Mouse (Mus musculus) heart, postnatal 0 days (tissue): Measurements from ENCODE around the gene Cenpu. TPM values are rescaled to one million over a fixed set of nuclear protein-coding genes. Genes with fewer than 3 reads are reported as not detected.
A peak's percentile ranks its signal among the peaks of the same experiment; 100 is the strongest.

Experiments used
- ATAC-seq: fragments of 200-750 bp; cut with Nextera tagmentation; 2 replicates; pipeline ENCODE4 v1.8.0; 2017; ENCODE audit warnings: low read depth, moderate number of reproducible peaks, moderate library complexity; ENCODE audit not compliant: insufficient read depth
- DNase-seq: peaks from one replicate; pipeline ENCODE4 v3.0.0-alpha.2; 2016; ENCODE audit warnings: low spot score
- H3K27ac ChIP-seq: fragments of 300-500 bp; sonication (generic); 2 replicates; pipeline ENCODE4 v1.5.1; 2014; ENCODE audit warnings: low read depth, mild to moderate bottlenecking
- H3K27me3 ChIP-seq: fragments of 300-500 bp; sonication (generic); 2 replicates; pipeline ENCODE4 v1.6.1; 2014; ENCODE audit warnings: low read length, mixed read lengths; ENCODE audit not compliant: control insufficient read depth, insufficient read depth
- H3K36me3 ChIP-seq: fragments of 300-500 bp; sonication (generic); replicated peaks from 2 replicates; pipeline ENCODE4 v1.6.1; 2014; ENCODE audit warnings: low read length, mixed read lengths; ENCODE audit not compliant: control insufficient read depth, insufficient read depth
- H3K4me1 ChIP-seq: fragments of 300-500 bp; sonication (generic); 2 replicates; pipeline ENCODE4 v1.6.1; 2014; ENCODE audit warnings: antibody characterized with exemption; ENCODE audit not compliant: control insufficient read depth, insufficient read depth
- H3K4me2 ChIP-seq: fragments of 300-500 bp; sonication (generic); 2 replicates; pipeline ENCODE4 v1.6.1; 2014; ENCODE audit warnings: low read depth, mild to moderate bottlenecking, low read length, moderate library complexity
- H3K4me3 ChIP-seq: fragments of 300-500 bp; sonication (generic); 2 replicates; pipeline ENCODE4 v1.5.1; 2014; ENCODE audit warnings: low read depth, low read length
- H3K9ac ChIP-seq: fragments of 300-500 bp; sonication (generic); replicated peaks from 2 replicates; pipeline ENCODE4 v1.6.1; 2014; ENCODE audit warnings: low read depth, low read length, mixed read lengths
- H3K9me3 ChIP-seq: fragments of 300-500 bp; sonication (generic); replicated peaks from 2 replicates; pipeline ENCODE4 v1.6.1; 2016; ENCODE audit warnings: low read length; ENCODE audit not compliant: control insufficient read depth
- CTCF ChIP-seq: IDR thresholded peaks from 2 replicates; pipeline ENCODE4 v1.5.1; 2016; ENCODE audit warnings: antibody characterized with exemption, control low read depth, low read depth
- EP300 ChIP-seq: IDR thresholded peaks from 2 replicates; pipeline ENCODE4 v1.6.1; 2016; ENCODE audit warnings: antibody characterized with exemption, low read depth
- WGBS: fragments of 180-500 bp; shearing (Covaris S2); extraction: QIAGEN DNeasy Blood & Tissue Kit; methylation state at CpG from one replicate; pipeline ENCODE4 v1.1.7; 2014; 5-methylcytosine and 5-hydroxymethylcytosine counted together
- polyA plus RNA-seq: library from polyadenylated mRNA; unstranded; fragments of >200 nt; fragmentation: Nextera tagmentation; extraction: Ambion mirVana; gene quantifications from 2 replicates; pipeline ENCODE4 v1.2.1, GENCODE M21; 2015
- total RNA-seq: library from RNA; depleted of rRNA; stranded (reverse); fragments of >200 nt; gene quantifications from 2 replicates; pipeline ENCODE4 v1.2.3, GENCODE M21; 2014; ENCODE audit warnings: low replicate concordance

The Cenpu gene
- total and polyA plus RNA-seq, 2 experiments from 2014 or later, result 1.1 to 5.3 TPM

DNA sequence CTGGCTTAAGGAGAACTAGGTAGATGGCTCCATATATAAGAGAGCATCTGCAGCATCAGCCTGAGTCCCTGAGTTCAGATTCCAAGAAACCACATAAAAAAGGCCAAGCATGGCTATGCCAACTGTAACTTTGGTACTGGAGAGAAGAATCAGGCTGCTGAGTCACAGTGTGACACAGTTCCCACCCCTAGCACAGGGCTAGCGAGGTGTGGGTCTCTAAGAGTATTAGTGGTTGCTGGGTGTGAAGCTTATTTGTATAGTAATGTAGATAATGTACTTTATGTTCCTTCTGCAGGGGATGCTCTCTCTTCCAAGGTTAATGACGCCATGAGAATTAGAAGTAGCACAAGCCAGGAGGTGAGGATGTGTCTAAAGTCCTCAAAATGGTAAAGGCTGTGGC lies 44.7 kb downstream of the Cenpu start:
- no peak for TF ChIP-seq CTCF
- no peak for TF ChIP-seq EP300
- DNase-seq (no peak), ATAC-seq (no peak)
- H3K4me3 ChIP-seq, result no peak overlapping the region
- WGBS, result 88% methylated on average over 2 of the region's 2 CpGs
- 0 out of 2 replicates have a peak, but pooled peaks cover 3% of the 10 kb centered on the region for H3K36me3 ChIP-seq
- no peaks in the 10 kb centered on the region for H3K27me3 ChIP-seq
- H3K9ac ChIP-seq, result no peak overlapping the region
- H3K4me2 ChIP-seq, result no peak overlapping the region
- H3K9me3 ChIP-seq, result no peaks in the 10 kb centered on the region
- no peak overlapping the region for H3K27ac ChIP-seq
- H3K4me1 ChIP-seq, result peaks cover 7% of the 10 kb centered on the region; the same call in 1 of the 2 replicates

DNA sequence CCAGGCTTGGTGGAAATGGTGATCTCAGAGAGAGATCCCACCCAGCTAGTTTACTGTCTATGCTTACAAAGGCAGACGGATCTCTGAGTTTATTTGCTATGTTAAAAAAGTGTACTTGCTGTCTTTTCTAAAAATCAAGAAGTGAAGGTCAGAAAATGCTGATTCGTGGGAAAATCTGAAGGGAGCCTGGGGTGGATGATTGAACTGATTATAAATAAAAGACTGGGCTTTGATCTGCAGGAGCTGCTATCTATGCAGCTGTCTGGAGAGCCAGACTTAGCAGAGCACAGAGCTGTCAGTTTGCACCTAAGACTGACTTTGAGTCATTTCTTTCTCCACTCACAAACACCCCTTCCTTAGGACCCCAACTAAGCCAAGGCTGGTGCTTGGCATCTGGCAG lies 45.6 kb downstream of the Cenpu start:
- no peak overlapping the region for H3K9ac ChIP-seq
- TF ChIP-seq CTCF (no peak), EP300 (no peak)
- no peak overlapping the region for H3K27ac ChIP-seq
- no peak overlapping the region for H3K4me2 ChIP-seq
- H3K4me1 ChIP-seq, result peaks cover 7% of the 10 kb centered on the region; the same call in 1 of the 2 replicates
- 65% methylated on average over 2 of the region's 2 CpGs for WGBS
- no peaks in the 10 kb centered on the region for H3K9me3 ChIP-seq
- no peak overlapping the region for H3K4me3 ChIP-seq
- ATAC-seq, result no peak
- 0 out of 2 replicates have a peak, but pooled peaks cover 3% of the 10 kb centered on the region for H3K36me3 ChIP-seq
- no peaks in the 10 kb centered on the region for H3K27me3 ChIP-seq
- no peak for DNase-seq

DNA sequence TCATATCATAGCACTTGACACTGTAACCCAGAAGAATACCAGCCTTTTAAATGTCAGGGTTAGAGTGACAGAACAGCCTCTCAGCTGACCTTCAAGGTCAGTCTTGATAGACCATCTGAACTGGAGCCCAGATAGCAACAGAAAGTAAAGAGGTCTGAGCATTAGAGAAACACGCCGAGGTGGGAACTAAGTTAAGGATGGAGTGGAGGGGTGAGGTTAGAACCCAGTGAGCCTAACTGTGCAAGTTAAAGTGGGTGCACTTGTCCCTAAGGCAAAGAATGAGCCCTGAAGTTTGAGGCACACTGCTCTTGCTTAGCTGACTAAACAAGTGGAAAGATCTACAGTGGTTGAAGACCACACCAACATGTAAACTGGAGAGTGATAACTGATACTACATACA lies 46.3 kb downstream of the Cenpu start:
- WGBS, result 44% methylated on average over 2 of the region's 2 CpGs

GRCm38 (mm10) chr8:46598753-46599152 lies 46.9 kb downstream of the Cenpu start:
- H3K36me3 ChIP-seq, result 0 out of 2 replicates have a peak, but pooled peaks cover 3% of the 10 kb centered on the region
- no peaks in the 10 kb centered on the region for H3K27me3 ChIP-seq
- H3K9me3 ChIP-seq, result no peaks in the 10 kb centered on the region
- WGBS, result 51% methylated on average over 5 of the region's 5 CpGs
- no peak overlapping the region for H3K27ac ChIP-seq
- no peak for ATAC-seq
- TF ChIP-seq CTCF (no peak), EP300 (no peak)
- DNase-seq, result peak; percentile 18
- peaks cover 3% of the 10 kb centered on the region; the same call in 1 of the 2 replicates for H3K4me1 ChIP-seq
- H3K4me2 ChIP-seq, result no peak overlapping the region
- H3K4me3 ChIP-seq, result no peak overlapping the region
- H3K9ac ChIP-seq, result no peak overlapping the region

More for the DNA sequence above, 46.3 kb downstream of the Cenpu start:
- H3K9ac ChIP-seq, result no peak overlapping the region
- H3K9me3 ChIP-seq, result no peaks in the 10 kb centered on the region
- ATAC-seq, result no peak
- TF ChIP-seq EP300 (no peak), CTCF (no peak)
- H3K4me3 ChIP-seq, result no peak overlapping the region
- H3K27ac ChIP-seq, result no peak overlapping the region
- no peak for DNase-seq
- 0 out of 2 replicates have a peak, but pooled peaks cover 3% of the 10 kb centered on the region for H3K36me3 ChIP-seq
- H3K27me3 ChIP-seq, result no peaks in the 10 kb centered on the region
- no peak overlapping the region for H3K4me2 ChIP-seq
- peaks cover 7% of the 10 kb centered on the region; the same call in 1 of the 2 replicates for H3K4me1 ChIP-seq

DNA sequence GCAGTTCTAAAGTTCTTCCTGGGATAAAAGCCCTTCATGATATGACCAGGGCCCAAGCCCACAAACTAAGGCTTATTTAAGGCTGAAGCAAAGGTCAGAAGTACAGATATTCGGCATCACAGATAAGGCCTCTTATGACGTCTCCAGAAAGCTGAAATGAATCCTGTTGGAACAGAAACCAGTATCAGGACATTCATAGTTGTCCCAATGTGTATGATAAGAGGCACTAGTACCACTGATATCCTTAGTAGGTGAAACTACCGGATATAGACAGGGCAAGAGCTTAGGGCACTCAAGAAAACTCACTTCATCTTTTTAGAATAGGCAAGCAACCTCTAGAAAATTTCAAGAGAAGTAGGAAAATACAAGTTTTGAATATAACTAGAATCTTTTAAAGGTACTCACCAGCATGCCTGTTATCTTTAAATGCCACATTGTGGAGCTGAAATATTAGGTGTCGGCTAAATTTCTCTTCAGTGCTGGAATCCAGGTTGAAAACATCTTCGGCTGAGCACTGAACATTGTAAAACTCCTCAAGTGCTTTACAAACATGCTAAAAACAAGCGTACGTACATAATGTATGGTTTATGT lies 47.6 kb downstream of the Cenpu start:
- Histone ChIP-seq H3K4me3 (no peak overlapping the region), H3K4me2 (no peak overlapping the region), H3K9ac (no peak overlapping the region), H3K36me3 (0 out of 2 replicates have a peak, but pooled peaks cover 3% of the 10 kb centered on the region), H3K4me1 (peaks cover 3% of the 10 kb centered on the region; the same call in 1 of the 2 replicates), H3K27ac (no peak overlapping the region), H3K27me3 (no peaks in the 10 kb centered on the region), H3K9me3 (no peaks in the 10 kb centered on the region)
- no peak for ATAC-seq
- no peak for DNase-seq
- no peak for TF ChIP-seq EP300
- WGBS, result 62% methylated on average over 7 of the region's 7 CpGs
